Mouse (Mus musculus) hindbrain, embryonic 14.5 days (tissue): ENCODE measurements around the gene Elovl2. TPM values are rescaled to one million over a fixed set of nuclear protein-coding genes. Genes with fewer than 3 reads are reported as not detected.
"Not testable (repeated sequence)": the region's sequence is repeated elsewhere in the genome, so short reads cannot be mapped to it uniquely, and the experiment has no call there.

ENCODE experiments used
- ATAC-seq: fragments of 200-750 bp; cut with Nextera tagmentation; 2 replicates; pipeline ENCODE4 v1.8.0; 2017; ENCODE audit warnings: moderate number of reproducible peaks, mild to moderate bottlenecking, moderate TSS enrichment, moderate library complexity; ENCODE audit not compliant: low FRiP score
- DNase-seq: peaks from one replicate; pipeline ENCODE4 v3.0.0-alpha.2; 2015; ENCODE audit warnings: low spot score
- H3K27ac ChIP-seq: fragments of 300-500 bp; sonication (generic); 2 replicates; pipeline ENCODE4 v1.5.1; 2014; ENCODE audit warnings: mild to moderate bottlenecking, moderate library complexity
- H3K27me3 ChIP-seq: fragments of 300-500 bp; sonication (generic); 2 replicates; pipeline ENCODE4 v1.6.1; 2014; ENCODE audit warnings: mild to moderate bottlenecking, low read length, mixed read lengths; ENCODE audit not compliant: control insufficient read depth, insufficient read depth
- H3K36me3 ChIP-seq: fragments of 300-500 bp; sonication (generic); replicated peaks from 2 replicates; pipeline ENCODE4 v1.6.1; 2014; ENCODE audit not compliant: control insufficient read depth, insufficient read depth
- H3K4me1 ChIP-seq: fragments of 300-500 bp; sonication (generic); replicated peaks from 2 replicates; pipeline ENCODE4 v1.6.1; 2014; ENCODE audit warnings: antibody characterized with exemption, low read length, mixed read lengths; ENCODE audit not compliant: control insufficient read depth, insufficient read depth
- H3K4me2 ChIP-seq: fragments of 300-500 bp; sonication (generic); replicated peaks from 2 replicates; pipeline ENCODE4 v1.6.1; 2014; ENCODE audit warnings: mild to moderate bottlenecking, moderate library complexity
- H3K4me3 ChIP-seq: fragments of 300-500 bp; sonication (generic); replicated peaks from 2 replicates; pipeline ENCODE4 v1.5.1; 2014; ENCODE audit warnings: mild to moderate bottlenecking, low read length
- H3K9ac ChIP-seq: fragments of 300-500 bp; sonication (generic); 2 replicates; pipeline ENCODE4 v1.6.1; 2014
- H3K9me3 ChIP-seq: fragments of 300-500 bp; sonication (generic); 2 replicates; pipeline ENCODE4 v1.6.1; 2016; ENCODE audit warnings: low read length; ENCODE audit not compliant: control insufficient read depth
- WGBS: fragments of 180-500 bp; shearing (Covaris S2); extraction: QIAGEN DNeasy Blood & Tissue Kit; methylation state at CpG from one replicate; pipeline ENCODE4 v1.1.7; 2014; 5-methylcytosine and 5-hydroxymethylcytosine counted together
- polyA plus RNA-seq: library from polyadenylated mRNA; unstranded; fragments of >200 nt; fragmentation: Nextera tagmentation; extraction: Ambion mirVana; gene quantifications from 2 replicates; pipeline ENCODE4 v1.2.1, GENCODE M21; 2014

Gene Elovl2
- 39.7 and 45.8 TPM in 2 replicates for polyA plus RNA-seq

DNA sequence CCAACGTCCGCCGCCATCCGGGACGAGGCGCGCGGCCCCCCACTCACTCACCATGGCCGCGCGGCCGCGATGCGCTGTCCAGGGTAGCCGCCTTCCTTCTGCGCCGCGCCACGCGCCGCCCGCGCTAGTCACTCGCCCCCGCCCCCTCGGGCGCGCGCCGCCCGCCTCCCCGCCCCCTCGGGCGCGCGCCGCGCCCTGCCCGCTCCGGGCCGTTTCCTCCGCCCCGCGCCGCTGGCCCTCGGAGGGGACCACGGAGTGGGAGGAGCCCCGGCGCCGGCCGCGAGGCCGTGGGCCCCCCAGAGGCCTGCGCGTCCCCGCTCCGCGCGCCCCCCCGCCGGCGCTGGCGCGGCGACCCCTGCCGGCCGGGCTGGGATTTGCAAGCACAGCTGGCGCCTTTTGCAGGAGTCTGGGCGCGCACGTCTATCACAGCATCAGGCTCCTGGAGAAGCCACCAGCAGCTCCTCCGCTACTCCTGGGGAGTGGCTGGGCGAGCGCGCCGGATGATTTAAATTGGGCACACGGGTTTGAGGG is at the start of gene Elovl2:
Gene Elovl2, minus strand, starts transcription at position 102 of the 531 bp plus-strand sequence.
- DNase-seq (peak; percentile 80), ATAC-seq (peak; percentile 96)
- peak within 1 kb of the TSS; percentile 52 for H3K4me3 ChIP-seq
- H3K9ac ChIP-seq = peak within 1 kb of the TSS; percentile 66
- no peaks in the 10 kb centered on the region for H3K27me3 ChIP-seq
- no peaks in the 10 kb centered on the region for H3K36me3 ChIP-seq
- H3K27ac ChIP-seq = peak within 1 kb of the TSS; percentile 27
- WGBS = 2% methylated on average over 52 of the region's 77 CpGs
- peaks cover 29% of the 10 kb centered on the region for H3K9me3 ChIP-seq
- peaks cover 11% of the 10 kb centered on the region for H3K4me1 ChIP-seq
- peak within 1 kb of the TSS; percentile 46 for H3K4me2 ChIP-seq

DNA sequence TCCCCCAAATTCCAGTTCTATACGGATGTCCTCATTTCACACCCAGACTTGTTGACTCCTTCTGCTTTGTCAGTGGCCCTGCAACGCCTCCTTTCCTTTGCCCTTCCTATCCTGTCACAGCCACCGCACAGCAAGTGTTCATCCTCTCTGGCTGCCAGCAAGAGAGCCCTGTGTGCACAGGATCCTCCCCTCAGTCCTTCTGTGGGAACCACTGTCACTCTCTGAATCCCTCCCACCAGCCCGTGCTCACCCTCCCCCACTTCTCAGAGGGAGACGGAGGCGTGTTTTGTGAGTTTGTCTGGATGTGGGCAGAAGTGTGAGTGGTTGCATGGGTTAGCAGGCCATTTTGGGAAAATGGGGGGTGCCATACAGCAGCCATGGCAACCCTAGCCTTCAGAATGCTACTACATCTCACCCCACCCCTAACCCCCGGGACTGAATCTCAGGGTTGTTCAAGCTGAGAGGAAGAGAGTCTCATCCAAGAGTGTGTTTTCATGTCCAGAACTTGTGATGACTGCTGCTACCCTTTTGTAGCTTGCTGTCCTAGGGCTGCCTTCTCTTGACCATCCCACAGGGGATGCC is 47.7 kb upstream of the Elovl2 start:
- 19% methylated on average over 7 of the region's 7 CpGs for WGBS
- Histone ChIP-seq H3K27ac (no peak overlapping the region), H3K4me1 (no peaks in the 10 kb centered on the region), H3K9me3 (0 out of 2 replicates have a peak, but pooled peaks cover 4% of the 10 kb centered on the region), H3K9ac (no peak overlapping the region), H3K27me3 (no peaks in the 10 kb centered on the region), H3K4me2 (0 out of 2 replicates have a peak overlapping the region, but pooled peaks have one; percentile 7), H3K36me3 (peaks cover under 1% of the 10 kb centered on the region; the same call in 1 of the 2 replicates), H3K4me3 (no peak overlapping the region)
- ATAC-seq (peak; percentile 34; the same call in 1 of the 2 replicates), DNase-seq (no peak)

DNA sequence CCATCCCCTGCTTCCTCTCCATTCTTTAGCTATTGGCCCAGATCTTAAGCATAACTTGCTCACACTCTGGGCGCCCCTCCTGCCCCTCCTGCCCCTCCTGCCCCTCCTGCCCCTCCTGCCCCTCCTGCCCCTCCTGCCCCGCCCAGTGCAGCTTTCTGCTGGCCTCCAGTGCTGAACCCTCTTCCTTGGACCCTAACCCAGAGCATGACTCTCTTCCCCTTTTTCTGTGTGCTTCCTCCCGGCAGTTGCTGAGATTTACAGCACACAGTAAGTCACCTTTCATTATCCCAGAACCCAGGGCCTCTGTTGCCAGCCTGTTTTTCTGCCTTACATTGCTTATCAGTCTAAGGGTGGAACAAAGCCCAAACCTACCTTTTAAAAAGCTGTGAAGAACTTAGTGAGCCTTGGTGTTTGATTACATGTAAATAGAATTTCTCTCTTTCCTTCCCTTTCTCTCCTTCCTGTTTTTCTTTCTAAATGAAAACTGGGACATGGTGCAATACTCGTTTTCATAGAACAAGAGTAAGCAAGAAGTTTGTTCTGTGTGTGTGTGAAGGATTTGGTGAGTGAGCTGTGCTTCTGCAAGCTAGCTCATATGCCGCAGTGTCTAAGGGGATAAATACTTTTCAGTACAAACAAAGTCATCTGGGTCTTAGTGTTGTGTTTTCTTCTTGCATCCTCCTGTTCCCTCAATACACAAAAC is 43.2 kb upstream of the Elovl2 start:
- Histone ChIP-seq H3K36me3 (no peaks in the 10 kb centered on the region), H3K4me3 (no peak overlapping the region), H3K4me2 (no peak overlapping the region), H3K27ac (no peak overlapping the region), H3K4me1 (no peaks in the 10 kb centered on the region), H3K9me3 (0 out of 2 replicates have a peak, but pooled peaks cover 4% of the 10 kb centered on the region), H3K27me3 (no peaks in the 10 kb centered on the region), H3K9ac (no peak overlapping the region)
- ATAC-seq (no peak), DNase-seq (no peak)
- WGBS = 82% methylated on average over 5 of the region's 5 CpGs

DNA sequence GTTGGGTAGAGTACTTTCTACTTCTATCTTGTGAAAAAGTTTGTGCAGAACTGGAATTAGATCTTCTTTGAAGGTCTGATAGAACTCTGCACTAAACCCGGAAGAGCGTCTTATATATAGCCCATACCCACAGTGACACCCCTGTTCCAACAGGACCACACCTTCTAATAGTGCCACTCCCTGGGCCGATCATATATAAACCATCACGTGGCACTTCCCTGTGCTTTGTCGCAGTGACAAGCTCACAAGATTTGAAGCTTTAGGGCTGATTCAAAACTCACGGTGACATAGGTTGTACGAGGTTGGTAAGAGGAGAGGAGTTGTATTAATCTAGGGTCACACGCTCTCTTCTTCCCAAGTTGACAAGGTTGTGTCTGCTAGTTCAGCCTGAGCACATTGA is 41.4 kb upstream of the Elovl2 start:
- ATAC-seq, H3K9me3 ChIP-seq, H3K4me3 ChIP-seq, H3K9ac ChIP-seq, H3K27me3 ChIP-seq, H3K4me1 ChIP-seq, H3K36me3 ChIP-seq, H3K4me2 ChIP-seq, H3K27ac ChIP-seq, DNase-seq: not testable (repeated sequence)
- WGBS = 97% methylated on average over 8 of the region's 8 CpGs

DNA sequence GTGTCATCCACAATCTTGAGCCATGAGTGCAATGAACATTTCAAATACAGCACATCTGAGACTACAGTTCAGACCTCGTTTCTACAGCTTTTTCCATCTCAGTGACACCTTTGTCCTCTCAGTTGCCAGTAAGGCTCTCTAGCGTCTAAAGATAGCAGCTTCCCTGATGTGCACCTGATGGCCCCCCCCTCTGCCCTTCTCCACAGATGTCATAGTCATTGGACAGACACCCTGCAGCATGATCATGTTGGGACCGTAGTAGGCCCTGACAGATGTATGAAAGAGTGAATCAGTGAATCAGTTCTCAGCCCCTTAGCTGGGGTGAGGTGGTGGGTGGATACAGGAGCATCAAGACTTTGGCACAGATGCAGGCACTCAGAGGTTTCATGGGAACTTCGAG is 37.6 kb upstream of the Elovl2 start:
- H3K27ac ChIP-seq = no peak overlapping the region
- ATAC-seq = no peak
- H3K4me2 ChIP-seq = no peak overlapping the region
- no peak for DNase-seq
- no peaks in the 10 kb centered on the region for H3K27me3 ChIP-seq
- H3K9ac ChIP-seq = no peak overlapping the region
- WGBS = 84% methylated on average over 4 of the region's 4 CpGs
- no peaks in the 10 kb centered on the region for H3K4me1 ChIP-seq
- no peak overlapping the region for H3K4me3 ChIP-seq
- H3K9me3 ChIP-seq = no peaks in the 10 kb centered on the region
- H3K36me3 ChIP-seq = no peaks in the 10 kb centered on the region

DNA sequence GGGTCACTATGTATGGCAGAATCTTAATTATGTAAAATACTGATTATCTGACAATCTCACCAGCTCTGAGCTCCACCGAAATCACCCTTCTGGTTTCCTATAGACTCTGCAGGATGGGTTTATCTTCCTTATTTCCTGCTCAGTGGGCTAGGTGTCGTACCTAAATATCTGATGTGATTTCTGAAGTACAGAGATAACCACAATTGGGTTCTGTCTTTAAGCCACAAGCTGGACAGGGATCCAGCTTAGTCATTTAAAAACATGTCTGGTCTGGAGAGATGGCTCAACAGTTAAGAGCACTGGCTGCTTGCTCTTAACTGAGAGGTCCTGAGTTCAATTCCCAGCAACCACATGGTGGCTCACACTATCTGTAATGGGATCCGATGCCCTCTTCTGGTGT is 36.8 kb upstream of the Elovl2 start:
- Histone ChIP-seq H3K9ac (no peak overlapping the region), H3K27ac (no peak overlapping the region), H3K4me1 (0 out of 2 replicates have a peak, but pooled peaks cover 2% of the 10 kb centered on the region), H3K36me3 (no peaks in the 10 kb centered on the region), H3K27me3 (no peaks in the 10 kb centered on the region), H3K9me3 (no peaks in the 10 kb centered on the region), H3K4me3 (no peak overlapping the region), H3K4me2 (no peak overlapping the region)
- WGBS = 94% methylated on average over 3 of the region's 3 CpGs
- ATAC-seq (no peak), DNase-seq (no peak)

DNA sequence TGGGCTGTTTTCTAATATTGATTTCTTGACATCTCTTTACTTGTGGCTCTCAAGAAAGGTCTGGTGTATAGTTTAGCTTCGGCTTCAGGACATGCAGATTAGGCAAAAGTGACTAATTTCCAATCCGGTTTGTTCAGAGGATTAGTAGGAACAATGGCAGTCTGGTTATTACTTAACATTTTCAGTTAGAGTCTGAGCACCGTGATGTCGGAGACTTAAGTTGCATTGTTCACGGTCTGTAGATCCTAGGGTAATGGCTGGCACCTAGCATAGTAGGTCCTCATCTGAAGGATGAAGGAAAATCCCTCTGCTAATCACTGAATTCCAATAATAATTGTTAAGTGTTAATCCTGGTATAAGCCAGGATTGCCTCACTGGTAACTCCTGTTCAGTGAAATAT is 35.9 kb upstream of the Elovl2 start:
- no peak overlapping the region for H3K27ac ChIP-seq
- no peaks in the 10 kb centered on the region for H3K27me3 ChIP-seq
- WGBS = 85% methylated on average over 5 of the region's 5 CpGs
- no peaks in the 10 kb centered on the region for H3K36me3 ChIP-seq
- no peaks in the 10 kb centered on the region for H3K9me3 ChIP-seq
- no peak for DNase-seq
- H3K4me1 ChIP-seq = 0 out of 2 replicates have a peak, but pooled peaks cover 10% of the 10 kb centered on the region
- no peak for ATAC-seq
- no peak overlapping the region for H3K4me3 ChIP-seq
- H3K4me2 ChIP-seq = no peak overlapping the region
- no peak overlapping the region for H3K9ac ChIP-seq

DNA sequence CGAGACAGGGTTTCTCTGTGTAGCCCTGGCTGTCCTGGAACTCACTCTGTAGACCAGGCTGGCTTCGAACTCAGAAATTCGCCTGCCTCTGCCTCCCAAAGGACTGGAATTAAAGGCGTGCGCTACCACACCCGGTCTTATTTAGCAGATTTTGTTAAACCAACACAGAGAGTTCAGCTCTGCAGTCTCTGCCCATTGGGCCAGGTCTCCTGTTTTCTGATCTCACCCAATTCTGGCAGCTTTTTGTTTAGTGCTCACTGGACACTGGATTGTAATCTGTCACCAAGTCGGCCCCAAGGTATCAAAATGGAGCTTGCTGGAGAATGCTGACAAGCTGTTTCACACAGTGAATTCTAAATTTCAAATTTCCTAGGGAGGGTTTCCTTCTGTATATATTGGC is 32.5 kb upstream of the Elovl2 start:
- Histone ChIP-seq H3K36me3 (no peaks in the 10 kb centered on the region), H3K4me3 (no peak overlapping the region), H3K4me1 (0 out of 2 replicates have a peak, but pooled peaks cover 16% of the 10 kb centered on the region), H3K27ac (no peak overlapping the region), H3K9me3 (no peaks in the 10 kb centered on the region), H3K4me2 (no peak overlapping the region), H3K9ac (no peak overlapping the region), H3K27me3 (no peaks in the 10 kb centered on the region)
- ATAC-seq (no peak), DNase-seq (no peak)
- 91% methylated on average over 7 of the region's 7 CpGs for WGBS

DNA sequence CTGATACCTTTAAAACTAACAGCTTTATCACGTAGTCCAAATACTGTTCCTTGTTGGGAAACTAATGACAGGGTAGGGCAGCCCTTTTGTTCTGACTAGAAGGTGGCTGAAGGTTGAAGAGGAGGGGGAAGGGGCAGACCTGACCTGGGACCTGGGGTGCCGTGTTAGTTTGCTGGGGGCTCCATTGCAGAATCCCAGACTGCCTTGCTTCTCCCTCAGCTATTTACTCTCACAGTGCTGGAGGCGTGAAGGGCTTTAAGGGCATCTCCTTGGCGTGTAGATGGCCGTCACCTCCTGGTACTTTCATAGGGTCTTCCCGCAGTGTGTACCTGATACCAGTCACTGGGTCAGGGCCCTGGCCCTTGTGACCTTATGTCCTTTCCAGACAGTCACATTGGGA is 31.9 kb upstream of the Elovl2 start:
- 87% methylated on average over 6 of the region's 6 CpGs for WGBS
- no peaks in the 10 kb centered on the region for H3K9me3 ChIP-seq
- H3K4me2 ChIP-seq = no peak overlapping the region
- no peak for DNase-seq
- H3K27ac ChIP-seq = no peak overlapping the region
- H3K27me3 ChIP-seq = no peaks in the 10 kb centered on the region
- H3K4me3 ChIP-seq = no peak overlapping the region
- H3K9ac ChIP-seq = no peak overlapping the region
- H3K36me3 ChIP-seq = no peaks in the 10 kb centered on the region
- H3K4me1 ChIP-seq = 0 out of 2 replicates have a peak, but pooled peaks cover 16% of the 10 kb centered on the region
- ATAC-seq = no peak
